Mouse (Mus musculus) heart, postnatal 14 days (tissue): Measurements from ENCODE around the gene Bst1. TPM values are rescaled to one million over a fixed set of nuclear protein-coding genes. Genes with fewer than 3 reads are reported as not detected.

Experiments used
- total RNA-seq, 2 experiments: library from RNA; stranded (reverse); gene quantifications; 2 replicates each; pipeline ENCODE4 v1.2.3; 2021

Gene Bst1
- total RNA-seq, 2 experiments from 2014 or later: 1.1 to 1.8 TPM

Other genes with a start within 250 kb of the Bst1 start
- gene Cc2d2a, start 156.5 kb upstream of the Bst1 start, total RNA-seq: 10 to 100 TPM; 10.7 to 12.6 TPM
- gene Fbxl5, start 2.8 kb downstream of the Bst1 start, total RNA-seq: 10 to 100 TPM; 31.3 to 34.2 TPM
- gene Cd38, start 49.7 kb downstream of the Bst1 start, total RNA-seq: 10 to 100 TPM; 10.7 to 12.5 TPM
- 1 to 10 TPM; 5.8 to 8.1 TPM for gene Gm7879, start 94.3 kb downstream of the Bst1 start, total RNA-seq
- under 1 TPM; 0.32 to 0.41 TPM for gene Fgfbp1, start 162.9 kb downstream of the Bst1 start, total RNA-seq